Mouse (Mus musculus): ENCODE data around the gene Ankrd23. TPM values are rescaled to one million over a fixed set of nuclear protein-coding genes. Genes with fewer than 3 reads are reported as not detected.
A peak's percentile ranks its signal among the peaks of the same experiment; 100 is the strongest.

The Ankrd23 gene
- polyA plus RNA-seq, 1 experiment from 2014 or later = 16.6 TPM

GRCm38 (mm10) chr1:36522210-36522609 lies 14.5 kb downstream of the Ankrd23 start:
- no peak for DNase-seq (ENCODE audit: low spot score)
- no peaks in the 10 kb centered on the region for H3K4me1 ChIP-seq
- no peak overlapping the region for H3K27ac ChIP-seq (replicated peaks)
- H3K4me3 ChIP-seq = no peak overlapping the region
- 92% methylated on average over 7 of the region's 7 CpGs for WGBS
- H3K9me3 ChIP-seq = no peaks in the 10 kb centered on the region
- H3K36me3 ChIP-seq (replicated peaks) = peaks cover 100% of the 10 kb centered on the region
- no peaks in the 10 kb centered on the region for H3K27me3 ChIP-seq (replicated peaks; ENCODE audit: low read depth, poor library complexity, severe bottlenecking)

GRCm38 (mm10) chr1:36519626-36520025 lies 17.1 kb downstream of the Ankrd23 start:
- no peak overlapping the region for H3K27ac ChIP-seq (replicated peaks)
- H3K4me3 ChIP-seq = no peak overlapping the region
- H3K36me3 ChIP-seq (replicated peaks) = peaks cover 95% of the 10 kb centered on the region
- H3K9me3 ChIP-seq = no peaks in the 10 kb centered on the region
- H3K27me3 ChIP-seq (replicated peaks; ENCODE audit: low read depth, poor library complexity, severe bottlenecking) = no peaks in the 10 kb centered on the region
- WGBS = 84% methylated on average over 11 of the region's 11 CpGs
- H3K4me1 ChIP-seq = peaks cover 6% of the 10 kb centered on the region
- no peak for DNase-seq (ENCODE audit: low spot score)

GRCm38 (mm10) chr1:36518259-36518658 lies 18.4 kb downstream of the Ankrd23 start:
- H3K4me3 ChIP-seq = no peak overlapping the region
- 82% methylated on average over 3 of the region's 3 CpGs for WGBS
- no peaks in the 10 kb centered on the region for H3K27me3 ChIP-seq (replicated peaks; ENCODE audit: low read depth, poor library complexity, severe bottlenecking)
- no peak for DNase-seq (ENCODE audit: low spot score)
- no peaks in the 10 kb centered on the region for H3K9me3 ChIP-seq
- H3K4me1 ChIP-seq = peaks cover 19% of the 10 kb centered on the region
- H3K36me3 ChIP-seq (replicated peaks) = peaks cover 88% of the 10 kb centered on the region
- H3K27ac ChIP-seq (replicated peaks) = no peak overlapping the region

GRCm38 (mm10) chr1:36513718-36514117 lies 23.0 kb downstream of the Ankrd23 start:
- peak; percentile 40 for DNase-seq (ENCODE audit: low spot score)
- H3K27me3 ChIP-seq (replicated peaks; ENCODE audit: low read depth, poor library complexity, severe bottlenecking) = no peaks in the 10 kb centered on the region
- no peak overlapping the region for H3K27ac ChIP-seq (replicated peaks)
- H3K4me3 ChIP-seq = peak overlapping the region; percentile 96
- WGBS = 52% methylated on average over 2 of the region's 2 CpGs
- peaks cover 25% of the 10 kb centered on the region for H3K4me1 ChIP-seq
- H3K36me3 ChIP-seq (replicated peaks) = peaks cover 43% of the 10 kb centered on the region
- H3K9me3 ChIP-seq = no peaks in the 10 kb centered on the region

- Histone ChIP-seq H3K36me3 (replicated peaks) (peaks cover 39% of the 10 kb centered on the region), H3K4me3 (peak overlapping the region; percentile 96), H3K4me1 (peaks cover 25% of the 10 kb centered on the region), H3K9me3 (no peaks in the 10 kb centered on the region), H3K27me3 (replicated peaks; ENCODE audit: low read depth, poor library complexity, severe bottlenecking) (no peaks in the 10 kb centered on the region), H3K27ac (replicated peaks) (no peak overlapping the region)
- no peak for DNase-seq (ENCODE audit: low spot score)
- WGBS = 10% methylated on average over 1 of the region's 1 CpGs
Observed at GRCm38 (mm10) chr1:36513310-36513709, 23.4 kb downstream of the Ankrd23 start.

GRCm38 (mm10) chr1:36512966-36513280 lies 23.8 kb downstream of the Ankrd23 start:
- Histone ChIP-seq H3K4me3 (peak overlapping the region; percentile 96), H3K36me3 (replicated peaks) (peaks cover 37% of the 10 kb centered on the region), H3K27me3 (replicated peaks; ENCODE audit: low read depth, poor library complexity, severe bottlenecking) (no peaks in the 10 kb centered on the region), H3K9me3 (no peaks in the 10 kb centered on the region), H3K27ac (replicated peaks) (peak overlapping the region; percentile 95), H3K4me1 (peaks cover 25% of the 10 kb centered on the region)
- WGBS = under 1% methylated on average over 16 of the region's 16 CpGs
- DNase-seq (ENCODE audit: low spot score) = no peak

- Histone ChIP-seq H3K9me3 (no peaks in the 10 kb centered on the region), H3K4me1 (peaks cover 25% of the 10 kb centered on the region), H3K36me3 (replicated peaks) (peaks cover 37% of the 10 kb centered on the region), H3K27me3 (replicated peaks; ENCODE audit: low read depth, poor library complexity, severe bottlenecking) (no peaks in the 10 kb centered on the region), H3K27ac (replicated peaks) (peak overlapping the region; percentile 95), H3K4me3 (peak overlapping the region; percentile 96)
- WGBS = 8% methylated on average over 126 of the region's 126 CpGs
- peak; percentile 78 for DNase-seq (ENCODE audit: low spot score)
Observed at GRCm38 (mm10) chr1:36512089-36512965, 24.4 kb downstream of the Ankrd23 start.

- peaks cover 25% of the 10 kb centered on the region for H3K4me1 ChIP-seq
- DNase-seq (ENCODE audit: low spot score) = peak; percentile 100
- peak within 1 kb of the TSS; percentile 96 for H3K4me3 ChIP-seq
- H3K9me3 ChIP-seq = no peaks in the 10 kb centered on the region
- H3K27me3 ChIP-seq (replicated peaks; ENCODE audit: low read depth, poor library complexity, severe bottlenecking) = no peaks in the 10 kb centered on the region
- H3K36me3 ChIP-seq (replicated peaks) = peaks cover 35% of the 10 kb centered on the region
- peak within 1 kb of the TSS; percentile 95 for H3K27ac ChIP-seq (replicated peaks)
- WGBS = 1% methylated on average over 51 of the region's 51 CpGs
Observed at GRCm38 (mm10) chr1:36511289-36512021, 25.2 kb downstream of the Ankrd23 start, which contains the start of gene Cnnm3. Gene Cnnm3, plus strand, starts transcription at chr1:36511867.

GRCm38 (mm10) chr1:36508238-36508637 lies 28.4 kb downstream of the Ankrd23 start:
- no peak for DNase-seq (ENCODE audit: low spot score)

GRCm38 (mm10) chr1:36501261-36501660 lies 35.4 kb downstream of the Ankrd23 start:
- Histone ChIP-seq H3K4me1 (no peaks in the 10 kb centered on the region), H3K27me3 (replicated peaks; ENCODE audit: low read depth, poor library complexity, severe bottlenecking) (no peaks in the 10 kb centered on the region), H3K9me3 (no peaks in the 10 kb centered on the region), H3K36me3 (replicated peaks) (peaks cover 32% of the 10 kb centered on the region), H3K4me3 (no peak overlapping the region), H3K27ac (replicated peaks) (no peak overlapping the region)
- peak; percentile 79 for DNase-seq (ENCODE audit: low spot score)
- 9% methylated on average over 3 of the region's 3 CpGs for WGBS

More at GRCm38 (mm10) chr1:36508238-36508637, 28.4 kb downstream of the Ankrd23 start:
- 82% methylated on average over 5 of the region's 5 CpGs for WGBS
- peaks cover 27% of the 10 kb centered on the region for H3K36me3 ChIP-seq (replicated peaks)
- peaks cover 6% of the 10 kb centered on the region for H3K4me1 ChIP-seq
- H3K27me3 ChIP-seq (replicated peaks; ENCODE audit: low read depth, poor library complexity, severe bottlenecking) = no peaks in the 10 kb centered on the region
- H3K9me3 ChIP-seq = no peaks in the 10 kb centered on the region
- H3K27ac ChIP-seq (replicated peaks) = no peak overlapping the region
- no peak overlapping the region for H3K4me3 ChIP-seq

- 78% methylated on average over 2 of the region's 2 CpGs for WGBS
- peaks cover 12% of the 10 kb centered on the region for H3K4me1 ChIP-seq
- DNase-seq (ENCODE audit: low spot score) = no peak
Observed at GRCm38 (mm10) chr1:36497312-36497711, 39.4 kb downstream of the Ankrd23 start.

GRCm38 (mm10) chr1:36496719-36497118 lies 40.0 kb downstream of the Ankrd23 start:
- Histone ChIP-seq H3K4me1 (peaks cover 18% of the 10 kb centered on the region), H3K4me3 (no peak overlapping the region), H3K27me3 (replicated peaks; ENCODE audit: low read depth, poor library complexity, severe bottlenecking) (no peaks in the 10 kb centered on the region), H3K36me3 (replicated peaks) (peaks cover 22% of the 10 kb centered on the region), H3K9me3 (0 out of 2 replicates have a peak, but pooled peaks cover 3% of the 10 kb centered on the region), H3K27ac (replicated peaks) (no peak overlapping the region)
- WGBS = 63% methylated on average over 2 of the region's 2 CpGs
- no peak for DNase-seq (ENCODE audit: low spot score)

More at GRCm38 (mm10) chr1:36497312-36497711, 39.4 kb downstream of the Ankrd23 start:
- no peak overlapping the region for H3K4me3 ChIP-seq
- H3K36me3 ChIP-seq (replicated peaks) = peaks cover 22% of the 10 kb centered on the region
- H3K9me3 ChIP-seq = 0 out of 2 replicates have a peak, but pooled peaks cover 3% of the 10 kb centered on the region
- no peak overlapping the region for H3K27ac ChIP-seq (replicated peaks)
- no peaks in the 10 kb centered on the region for H3K27me3 ChIP-seq (replicated peaks; ENCODE audit: low read depth, poor library complexity, severe bottlenecking)
